Mouse (Mus musculus) intestine, postnatal 0 days (tissue): ENCODE measurements around the gene B4galt2. TPM values are rescaled to one million over a fixed set of nuclear protein-coding genes. Genes with fewer than 3 reads are reported as not detected.

Experiments
- ATAC-seq: fragments of 200-750 bp; cut with Nextera tagmentation; 2 replicates; pipeline ENCODE4 v1.8.0; 2017; ENCODE audit warnings: mild to moderate bottlenecking, moderate TSS enrichment, moderate library complexity
- H3K27ac ChIP-seq: fragments of 300-500 bp; sonication (generic); 2 replicates; pipeline ENCODE4 v1.5.1; 2014; ENCODE audit warnings: mild to moderate bottlenecking, low read depth, low read length, moderate library complexity
- H3K27me3 ChIP-seq: fragments of 300-500 bp; sonication (generic); replicated peaks from 2 replicates; pipeline ENCODE4 v1.6.1; 2014; ENCODE audit warnings: low read length, mixed read lengths; ENCODE audit not compliant: control insufficient read depth, insufficient read depth
- H3K36me3 ChIP-seq: fragments of 300-500 bp; sonication (generic); 2 replicates; pipeline ENCODE4 v1.6.1; 2014; ENCODE audit warnings: mild to moderate bottlenecking, moderate library complexity; ENCODE audit not compliant: control insufficient read depth, insufficient read depth
- H3K4me1 ChIP-seq: fragments of 300-500 bp; sonication (generic); replicated peaks from 2 replicates; pipeline ENCODE4 v1.6.1; 2014; ENCODE audit warnings: antibody characterized with exemption, low read length, mixed read lengths; ENCODE audit not compliant: control insufficient read depth, insufficient read depth
- H3K4me2 ChIP-seq: fragments of 300-500 bp; sonication (generic); replicated peaks from 2 replicates; pipeline ENCODE4 v1.6.1; 2014; ENCODE audit warnings: low read depth, mild to moderate bottlenecking, moderate library complexity
- H3K4me3 ChIP-seq: fragments of 300-500 bp; sonication (generic); 2 replicates; pipeline ENCODE4 v1.5.1; 2014; ENCODE audit warnings: low read depth, low read length
- H3K9ac ChIP-seq: fragments of 300-500 bp; sonication (generic); 2 replicates; pipeline ENCODE4 v1.6.1; 2014; ENCODE audit warnings: mild to moderate bottlenecking, low read depth, low read length
- H3K9me3 ChIP-seq: fragments of 300-500 bp; sonication (generic); 2 replicates; pipeline ENCODE4 v1.6.1; 2016; ENCODE audit warnings: mixed run types; ENCODE audit not compliant: control insufficient read depth
- CTCF ChIP-seq: sonication (generic); IDR thresholded peaks from 2 replicates; pipeline ENCODE4 v1.5.1; 2016; ENCODE audit warnings: low read depth, mild to moderate bottlenecking, control low read depth, antibody characterized with exemption, moderate library complexity
- WGBS: fragments of 180-500 bp; shearing (Covaris S2); extraction: QIAGEN DNeasy Blood & Tissue Kit; methylation state at CpG from one replicate; pipeline ENCODE4 v1.1.7; 2014; 5-methylcytosine and 5-hydroxymethylcytosine counted together
- polyA plus RNA-seq: library from polyadenylated mRNA; unstranded; fragments of >200 nt; fragmentation: Nextera tagmentation; extraction: Ambion mirVana; gene quantifications from 2 replicates; pipeline ENCODE4 v1.2.1, GENCODE M21; 2015

Gene B4galt2
- polyA plus RNA-seq, result 8.7 and 8.9 TPM in 2 replicates

DNA sequence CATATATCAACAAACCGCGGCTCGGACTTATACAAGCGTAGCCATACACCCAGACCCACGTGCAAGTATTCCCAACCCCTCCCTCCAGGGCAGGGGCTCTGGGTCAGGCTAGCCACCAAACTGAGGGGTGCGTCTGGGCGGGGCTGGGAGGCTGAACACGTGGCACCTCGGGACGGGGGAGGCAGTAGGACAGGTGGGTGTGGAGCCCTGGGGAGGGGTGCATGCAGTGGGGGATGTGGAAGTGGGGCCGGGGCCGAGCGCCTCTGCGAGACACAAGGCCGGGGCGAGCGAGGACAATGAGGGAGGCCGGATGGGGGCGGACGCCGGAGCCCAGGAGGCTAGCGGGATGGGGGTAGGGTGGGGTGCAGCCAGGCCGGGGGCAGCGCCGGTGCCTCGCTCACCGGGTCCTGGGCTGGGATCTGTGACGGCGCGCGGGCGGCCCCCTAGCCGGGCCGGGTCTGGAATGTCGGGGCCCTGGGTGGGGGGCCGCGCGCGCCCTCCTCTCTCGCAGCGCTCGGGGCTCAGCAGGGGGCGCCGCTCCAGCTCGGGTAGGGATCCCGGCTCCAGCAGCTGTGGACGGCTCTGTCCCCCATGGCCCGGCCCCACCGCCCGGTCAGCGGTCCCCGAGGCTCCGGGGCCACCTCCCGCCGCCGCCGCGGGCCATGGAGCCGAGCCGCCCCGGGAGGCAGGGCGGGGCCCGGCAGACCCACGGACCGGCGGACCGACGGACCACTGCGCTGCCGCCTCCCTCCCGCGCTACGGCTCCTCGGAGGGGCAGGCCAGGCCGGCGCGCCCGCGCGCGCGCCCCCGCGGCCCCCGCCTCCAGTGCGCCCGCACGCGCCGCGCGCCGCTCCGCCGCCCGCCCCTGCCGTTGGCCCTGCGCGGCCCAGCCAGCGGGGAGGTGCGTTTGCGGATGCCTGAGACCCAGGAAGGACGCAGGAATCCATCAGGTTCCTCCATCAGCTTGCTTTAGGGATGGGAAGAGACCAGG lies at the start of gene B4galt2:
B4galt2 (minus strand) TSS at position 787 of the 991 bp plus-strand sequence.
- H3K27ac ChIP-seq, result peak within 1 kb of the TSS; percentile 37; the same call in 1 of the 2 replicates
- peaks cover 18% of the 10 kb centered on the region for H3K36me3 ChIP-seq
- no peaks in the 10 kb centered on the region for H3K9me3 ChIP-seq
- peak; percentile 54 for TF ChIP-seq CTCF
- WGBS, result 3% methylated on average over 71 of the region's 103 CpGs
- peak; percentile 12; the same call in 1 of the 2 replicates for ATAC-seq
- H3K4me3 ChIP-seq, result peak within 1 kb of the TSS; percentile 57
- H3K9ac ChIP-seq, result peak within 1 kb of the TSS; percentile 57
- 0 out of 2 replicates have a peak, but pooled peaks cover 4% of the 10 kb centered on the region for H3K4me1 ChIP-seq
- no peaks in the 10 kb centered on the region for H3K27me3 ChIP-seq
- H3K4me2 ChIP-seq, result peak within 1 kb of the TSS; percentile 86

DNA sequence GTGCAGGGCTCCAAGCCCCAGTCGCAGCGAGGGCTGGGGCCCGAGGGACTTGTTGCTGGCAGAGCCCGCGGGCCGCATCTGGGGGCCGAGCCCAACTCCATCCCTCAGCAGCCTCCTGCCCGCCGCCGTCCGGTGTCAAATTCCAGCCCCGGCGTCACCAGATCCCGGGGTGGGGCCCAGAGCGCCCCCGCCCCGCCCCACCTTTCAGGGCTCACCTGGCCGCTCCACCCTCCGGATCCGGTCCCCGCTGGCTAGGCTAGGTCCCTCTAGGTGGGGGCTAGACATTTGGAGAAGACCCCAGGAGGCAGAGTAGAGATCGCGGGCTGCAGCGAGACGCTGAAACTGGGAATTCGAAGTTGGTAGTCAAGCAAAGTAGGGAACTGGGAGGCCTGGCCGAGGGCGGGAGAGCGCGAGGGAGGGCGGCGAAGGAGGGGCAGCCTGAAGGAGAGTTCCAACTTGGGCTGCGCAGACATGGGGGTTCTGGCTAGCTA lies 46.1 kb upstream of the B4galt2 start, which contains the start of gene Artn:
Artn (minus strand) TSS at position 373 of the 491 bp plus-strand sequence.
- H3K9ac ChIP-seq, result 0 out of 2 replicates have a peak within 1 kb of the TSS, but pooled peaks have one; percentile 37
- H3K36me3 ChIP-seq, result peaks cover 14% of the 10 kb centered on the region
- under 1% methylated on average over 30 of the region's 33 CpGs for WGBS
- no peaks in the 10 kb centered on the region for H3K4me1 ChIP-seq
- no peaks in the 10 kb centered on the region for H3K9me3 ChIP-seq
- no peak for TF ChIP-seq CTCF
- peaks cover 37% of the 10 kb centered on the region for H3K27me3 ChIP-seq
- ATAC-seq, result peak; percentile 36; the same call in 1 of the 2 replicates
- no peak within 1 kb of the TSS for H3K27ac ChIP-seq
- peak within 1 kb of the TSS; percentile 81 for H3K4me2 ChIP-seq
- H3K4me3 ChIP-seq, result peak within 1 kb of the TSS; percentile 32

DNA sequence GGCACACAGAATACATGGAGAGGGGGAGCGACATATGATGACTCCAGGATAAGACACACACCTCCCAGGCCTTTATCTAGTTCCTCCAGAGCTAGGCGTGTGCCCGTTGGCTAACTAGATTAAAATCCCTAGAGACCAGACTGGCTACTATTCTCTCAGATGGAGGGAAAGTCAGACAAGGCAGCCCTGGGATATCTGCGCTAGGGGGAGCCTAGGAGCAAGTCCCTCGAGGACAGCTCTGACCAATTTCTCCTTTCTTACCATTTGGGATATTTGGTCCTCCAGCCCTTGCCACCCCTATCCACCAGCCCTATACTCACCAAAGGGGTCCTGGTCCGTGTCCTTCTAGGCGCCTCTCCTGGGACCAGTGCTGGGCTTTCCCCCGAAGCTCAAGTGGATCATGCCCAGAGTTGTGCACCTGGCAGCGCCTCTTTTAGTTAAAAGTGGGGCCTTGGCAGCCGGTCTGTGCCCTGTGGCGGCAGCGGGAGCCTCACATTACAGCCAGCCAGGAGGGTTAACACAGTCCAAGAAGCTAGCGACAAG lies 45.5 kb upstream of the B4galt2 start:
- peak; percentile 74 for TF ChIP-seq CTCF
- no peaks in the 10 kb centered on the region for H3K9me3 ChIP-seq
- H3K36me3 ChIP-seq, result peaks cover 14% of the 10 kb centered on the region
- WGBS, result 4% methylated on average over 13 of the region's 13 CpGs
- no peaks in the 10 kb centered on the region for H3K4me1 ChIP-seq
- H3K27ac ChIP-seq, result no peak overlapping the region
- no peak overlapping the region for H3K9ac ChIP-seq
- peak; percentile 12; the same call in 1 of the 2 replicates for ATAC-seq
- H3K4me2 ChIP-seq, result peak overlapping the region; percentile 81
- peak overlapping the region; percentile 32 for H3K4me3 ChIP-seq
- peaks cover 37% of the 10 kb centered on the region for H3K27me3 ChIP-seq

DNA sequence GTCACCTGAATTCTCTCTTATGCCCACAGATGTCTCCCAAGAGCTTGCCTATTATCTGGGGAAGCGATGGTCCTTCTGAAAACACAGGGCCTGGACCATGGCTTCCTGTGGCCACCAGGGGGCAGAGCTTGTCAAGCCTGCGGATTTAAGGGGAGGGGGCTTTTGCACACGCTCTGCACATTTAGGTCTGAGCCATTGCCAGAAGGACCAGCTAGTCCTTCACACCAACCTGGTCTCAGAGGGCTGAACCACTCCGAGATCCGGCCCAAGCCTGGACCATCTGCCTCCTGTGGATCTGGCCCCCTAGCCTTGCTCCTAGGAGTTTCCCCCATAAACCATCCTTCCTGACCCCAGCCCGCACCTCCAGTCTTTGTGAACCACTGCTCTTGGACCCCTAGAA lies 44.9 kb upstream of the B4galt2 start:
- Histone ChIP-seq H3K4me1 (no peaks in the 10 kb centered on the region), H3K4me2 (peak overlapping the region; percentile 81; the same call in 1 of the 2 replicates), H3K27ac (no peak overlapping the region), H3K9me3 (no peaks in the 10 kb centered on the region), H3K36me3 (peaks cover 14% of the 10 kb centered on the region), H3K9ac (no peak overlapping the region), H3K27me3 (peaks cover 37% of the 10 kb centered on the region), H3K4me3 (no peak overlapping the region)
- peak; percentile 90 for TF ChIP-seq CTCF
- ATAC-seq, result no peak
- WGBS, result 34% methylated on average over 6 of the region's 6 CpGs

DNA sequence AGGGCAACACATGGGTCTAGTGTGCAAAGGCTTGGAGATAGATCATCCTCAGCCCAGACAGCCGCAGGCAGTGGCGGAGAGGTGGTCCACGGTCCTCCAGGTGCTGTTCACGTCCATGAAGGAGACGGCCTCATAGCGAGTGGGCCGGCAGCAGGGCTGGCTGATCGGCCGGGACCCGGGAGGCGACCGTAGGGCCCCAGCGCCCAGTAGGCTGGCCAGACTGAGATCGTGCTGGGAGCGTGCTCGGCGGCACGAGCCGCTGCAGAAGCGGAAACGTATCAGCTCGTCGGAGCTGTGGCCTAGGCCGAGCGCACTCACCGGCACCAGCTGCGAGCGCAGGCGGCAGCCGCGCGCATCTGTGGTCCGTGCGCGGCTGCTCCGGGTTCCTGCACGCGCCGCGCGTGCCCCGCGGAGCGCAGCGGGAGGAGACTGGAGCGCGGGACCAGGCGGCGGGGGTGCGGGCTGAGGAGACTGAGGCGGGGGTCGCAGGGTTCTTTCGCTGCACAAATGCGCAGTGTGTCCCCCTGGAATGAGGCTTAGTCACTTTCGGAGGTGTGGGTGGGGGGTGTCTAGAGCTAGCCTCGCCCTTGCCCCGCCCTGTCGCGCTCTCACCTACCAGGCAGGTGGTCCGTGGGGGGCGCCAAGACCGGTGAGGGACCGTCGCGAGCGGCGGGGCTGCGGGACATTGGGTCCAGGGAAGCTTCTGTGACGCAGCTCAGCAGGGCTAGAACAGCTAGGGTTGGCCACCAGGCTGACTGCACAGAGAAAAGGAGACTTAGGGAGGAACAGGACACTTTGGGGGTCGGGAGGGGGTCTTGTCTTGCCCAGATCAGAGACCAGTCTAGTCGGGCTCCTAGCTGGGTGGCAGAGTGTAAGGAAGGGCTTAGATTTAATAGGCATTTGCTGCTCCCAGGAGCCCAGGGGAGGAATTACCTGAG lies 43.5 kb upstream of the B4galt2 start:
- WGBS, result 2% methylated on average over 70 of the region's 71 CpGs
- no peaks in the 10 kb centered on the region for H3K9me3 ChIP-seq
- peaks cover 37% of the 10 kb centered on the region for H3K27me3 ChIP-seq
- 0 out of 2 replicates have a peak, but pooled peaks have one; percentile 12 for ATAC-seq
- TF ChIP-seq CTCF, result 0 out of 2 replicates have a peak, but pooled peaks have one; percentile 10
- peak overlapping the region; percentile 89 for H3K4me2 ChIP-seq
- peak overlapping the region; percentile 45 for H3K4me3 ChIP-seq
- no peaks in the 10 kb centered on the region for H3K4me1 ChIP-seq
- H3K9ac ChIP-seq, result peak overlapping the region; percentile 2; the same call in 1 of the 2 replicates
- H3K36me3 ChIP-seq, result no peaks in the 10 kb centered on the region
- no peak overlapping the region for H3K27ac ChIP-seq
